Mouse (Mus musculus): ENCODE results near the gene Gnas.
"Not testable (repeated sequence)": the region's sequence is repeated elsewhere in the genome, so short reads cannot be mapped to it uniquely, and the experiment has no call there.

Gnas gene

GRCm38 (mm10) chr2:174294457-174294856 lies 10.3 kb downstream of the Gnas start:
- DNase-seq (ENCODE audit: inconsistent ontology term), result peak; percentile 33

GRCm38 (mm10) chr2:174295175-174295899 lies 11.2 kb downstream of the Gnas start:
- peak; percentile 92 for DNase-seq (ENCODE audit: inconsistent ontology term)

GRCm38 (mm10) chr2:174295900-174296465 lies 11.9 kb downstream of the Gnas start:
- DNase-seq (ENCODE audit: inconsistent ontology term), result no peak

- no peak for DNase-seq (ENCODE audit: inconsistent ontology term)
Observed at GRCm38 (mm10) chr2:174297086-174297571, 13.0 kb downstream of the Gnas start.

- DNase-seq (ENCODE audit: inconsistent ontology term), result no peak
Observed at GRCm38 (mm10) chr2:174297851-174298250, 13.7 kb downstream of the Gnas start.

GRCm38 (mm10) chr2:174298471-174298870 lies 14.4 kb downstream of the Gnas start:
- DNase-seq (ENCODE audit: inconsistent ontology term), result no peak

GRCm38 (mm10) chr2:174299091-174299770 lies 15.1 kb downstream of the Gnas start:
- no peak for DNase-seq (ENCODE audit: inconsistent ontology term)

- no peak for DNase-seq (ENCODE audit: inconsistent ontology term)
Observed at GRCm38 (mm10) chr2:174299771-174300160, 15.6 kb downstream of the Gnas start.

- DNase-seq (ENCODE audit: inconsistent ontology term), result no peak
Observed at GRCm38 (mm10) chr2:174300186-174300585, 16.1 kb downstream of the Gnas start.

- DNase-seq (ENCODE audit: inconsistent ontology term), result no peak
Observed at GRCm38 (mm10) chr2:174300666-174301065, 16.5 kb downstream of the Gnas start.

- DNase-seq (ENCODE audit: inconsistent ontology term), result no peak
Observed at GRCm38 (mm10) chr2:174302526-174302925, 18.4 kb downstream of the Gnas start.

GRCm38 (mm10) chr2:174305646-174306045 lies 21.5 kb downstream of the Gnas start:
- no peak for DNase-seq (ENCODE audit: inconsistent ontology term)

GRCm38 (mm10) chr2:174307903-174308302 lies 23.8 kb downstream of the Gnas start:
- no peak for DNase-seq (ENCODE audit: inconsistent ontology term)

GRCm38 (mm10) chr2:174310913-174311514 lies 26.9 kb downstream of the Gnas start:
- DNase-seq (ENCODE audit: inconsistent ontology term), result peak; percentile 40

- no peak for DNase-seq (ENCODE audit: inconsistent ontology term)
Observed at GRCm38 (mm10) chr2:174311613-174312012, 27.5 kb downstream of the Gnas start.

GRCm38 (mm10) chr2:174312118-174312647 lies 28.1 kb downstream of the Gnas start:
- peak; percentile 60 for DNase-seq (ENCODE audit: inconsistent ontology term)

- DNase-seq (ENCODE audit: inconsistent ontology term), result no peak
Observed at GRCm38 (mm10) chr2:174312661-174313060, 28.5 kb downstream of the Gnas start.

- DNase-seq (ENCODE audit: inconsistent ontology term), result not testable (repeated sequence)
Observed at GRCm38 (mm10) chr2:174315445-174315844, 31.3 kb downstream of the Gnas start.

GRCm38 (mm10) chr2:174316661-174317060 lies 32.5 kb downstream of the Gnas start:
- no peak for DNase-seq (ENCODE audit: inconsistent ontology term)

GRCm38 (mm10) chr2:174325989-174326388 lies 41.9 kb downstream of the Gnas start:
- DNase-seq (ENCODE audit: inconsistent ontology term), result no peak

GRCm38 (mm10) chr2:174326481-174326880 lies 42.4 kb downstream of the Gnas start:
- no peak for DNase-seq (ENCODE audit: inconsistent ontology term)
